Mouse (Mus musculus) gastrocnemius, postnatal 10 days (tissue): ENCODE measurements around the gene Nhsl1. TPM values are rescaled to one million over a fixed set of nuclear protein-coding genes. Genes with fewer than 3 reads are reported as not detected.

ENCODE experiments used
- DNase-seq: peaks from one replicate; pipeline ENCODE4 v3.0.0; 2021; ENCODE audit warnings: mixed read lengths
- long read RNA-seq, 2 experiments: library from polyadenylated mRNA; stranded (forward); transcript quantifications; one replicate each; pipeline ENCODE4 v2.0.0; 2021
- total RNA-seq, 2 experiments: library from RNA; stranded (reverse); gene quantifications; 2 replicates each; pipeline ENCODE4 v1.2.3; 2021

Nhsl1 gene
- total RNA-seq, result 10 to 100 TPM in 1 of 2 experiments, 1 to 10 TPM in 1; 8.8 to 12.9 TPM
- long read RNA-seq, experiment 1, partial matches to known transcripts, result 2 of 5 reads
- long read RNA-seq, experiment 1, other reads (novel, unspliced or antisense), result 3 of 5 reads
- long read RNA-seq, experiment 2, partial matches to known transcripts, result 6 of 7 reads
- long read RNA-seq, experiment 2, other reads (novel, unspliced or antisense), result 1 of 7 reads

GRCm38 (mm10) chr10:18318916-18319481 lies at the start of gene Nhsl1:
TSS of gene Nhsl1 (plus strand) at chr10:18318985.
- peak; percentile 69 for DNase-seq

- DNase-seq, result no peak
Measured at GRCm38 (mm10) chr10:18276090-18276734, 42.6 kb upstream of the Nhsl1 start.

GRCm38 (mm10) chr10:18283991-18284390 lies 34.8 kb upstream of the Nhsl1 start:
- DNase-seq, result no peak

GRCm38 (mm10) chr10:18289512-18289911 lies 29.3 kb upstream of the Nhsl1 start:
- no peak for DNase-seq

GRCm38 (mm10) chr10:18305106-18305505 lies 13.7 kb upstream of the Nhsl1 start:
- DNase-seq, result no peak

GRCm38 (mm10) chr10:18315071-18315470 lies 3.7 kb upstream of the Nhsl1 start:
- DNase-seq, result no peak

GRCm38 (mm10) chr10:18317521-18317920 lies 1.3 kb upstream of the Nhsl1 start:
- no peak for DNase-seq

GRCm38 (mm10) chr10:18317961-18318915 lies 547 bp upstream of the Nhsl1 start:
- peak; percentile 60 for DNase-seq

GRCm38 (mm10) chr10:18319691-18320090 lies 906 bp downstream of the Nhsl1 start:
- DNase-seq, result no peak

GRCm38 (mm10) chr10:18321861-18322260 lies 3.1 kb downstream of the Nhsl1 start:
- DNase-seq, result no peak

GRCm38 (mm10) chr10:18323701-18324100 lies 4.9 kb downstream of the Nhsl1 start:
- DNase-seq, result no peak

GRCm38 (mm10) chr10:18328331-18328908 lies 9.6 kb downstream of the Nhsl1 start:
- no peak for DNase-seq

- peak; percentile 52 for DNase-seq
Measured at GRCm38 (mm10) chr10:18329096-18330038, 10.6 kb downstream of the Nhsl1 start.

GRCm38 (mm10) chr10:18330445-18330844 lies 11.7 kb downstream of the Nhsl1 start:
- DNase-seq, result no peak

- DNase-seq, result no peak
Measured at GRCm38 (mm10) chr10:18333575-18333974, 14.8 kb downstream of the Nhsl1 start.

GRCm38 (mm10) chr10:18334176-18334575 lies 15.4 kb downstream of the Nhsl1 start:
- no peak for DNase-seq

GRCm38 (mm10) chr10:18334734-18335133 lies 15.9 kb downstream of the Nhsl1 start:
- DNase-seq, result no peak

- no peak for DNase-seq
Measured at GRCm38 (mm10) chr10:18337725-18338124, 18.9 kb downstream of the Nhsl1 start.

GRCm38 (mm10) chr10:18339386-18339785 lies 20.6 kb downstream of the Nhsl1 start:
- DNase-seq, result no peak

GRCm38 (mm10) chr10:18340930-18341329 lies 22.1 kb downstream of the Nhsl1 start:
- DNase-seq, result no peak
